Comparison of ENCODE assay signal across 16 mouse cellular contexts in genomic region chr15:62812026-62812425, GRCm38 (mm10).
DNase-seq lines count a peak whose midpoint lies in the region; ATAC-seq and TF ChIP-seq lines count a peak whose summit lies in the region.
"Had no signal": no experiment of that assay in that cellular context is flagged by ENCODE, and none has a peak within 500 bp of the region (broad histone marks: within the 10 kb centered on the region; RNA-seq: fewer than 3 reads in every experiment).

No protein-coding gene starts in this region.

- intact Hi-C loops in gastrocnemius, postnatal 36 days (cut with DNase I) = no loop called here

- no peak for ATAC-seq in embryonic facial prominence, embryonic 14.5 days (ENCODE audit: low read depth)
- ATAC-seq in midbrain, embryonic 14.5 days (ENCODE audit: low FRiP score, low TSS enrichment) = no peak
- no peak for ATAC-seq in midbrain, embryonic 15.5 days (replicated peaks)
- ATAC-seq in forebrain, postnatal 0 days = peak; percentile 81

- no peaks in the 10 kb centered on the region for H3K27me3 ChIP-seq in embryonic facial prominence, embryonic 14.5 days (replicated peaks; ENCODE audit: control insufficient read depth, insufficient read depth, low read length)
- no peaks in the 10 kb centered on the region for H3K27me3 ChIP-seq in embryonic facial prominence, embryonic 10.5 days (replicated peaks; ENCODE audit: low read depth, poor library complexity, severe bottlenecking)
- no peaks in the 10 kb centered on the region for H3K27me3 ChIP-seq in midbrain, embryonic 14.5 days (ENCODE audit: control insufficient read depth, insufficient read depth, low read length)
- no peaks in the 10 kb centered on the region for H3K27me3 ChIP-seq in midbrain, embryonic 15.5 days (replicated peaks)
- no peaks in the 10 kb centered on the region for H3K27me3 ChIP-seq in forebrain, postnatal 0 days (ENCODE audit: insufficient read depth, low read length)
- H3K27me3 ChIP-seq: heart, embryonic 13.5 days had no signal

- DNase-seq in embryonic facial prominence, embryonic 14.5 days (ENCODE audit: low spot score) = peak; percentile 69
- no peak for DNase-seq in embryonic facial prominence, embryonic 10.5 days (ENCODE audit: low spot score)
- peak; percentile 18 for DNase-seq in midbrain, embryonic 14.5 days
- peak; percentile 74 for DNase-seq in forebrain, postnatal 0 days
- DNase-seq in right cerebral cortex, postnatal 10 days (ENCODE audit: low spot score in 2 of 2) = peak; percentile 32 to 45
- DNase-seq in gastrocnemius, postnatal 36 days = no peak
- no peak for DNase-seq in spleen, postnatal 14 days (ENCODE audit: low spot score in 2 of 2)
- DNase-seq: adrenal gland, adult 2 months; gastrocnemius, postnatal 10 days; kidney, adult 11 months; kidney, postnatal 4 days; thymus, adult 18-20 months had no signal

- H3K9me3 ChIP-seq in embryonic facial prominence, embryonic 14.5 days (ENCODE audit: control insufficient read depth, low read length) = no peaks in the 10 kb centered on the region
- no peaks in the 10 kb centered on the region for H3K9me3 ChIP-seq in embryonic facial prominence, embryonic 10.5 days
- no peaks in the 10 kb centered on the region for H3K9me3 ChIP-seq in midbrain, embryonic 14.5 days (ENCODE audit: control insufficient read depth, low read length)
- no peaks in the 10 kb centered on the region for H3K9me3 ChIP-seq in midbrain, embryonic 15.5 days
- no peaks in the 10 kb centered on the region for H3K9me3 ChIP-seq in forebrain, postnatal 0 days (ENCODE audit: low read length)
- H3K9me3 ChIP-seq: heart, embryonic 13.5 days had no signal

- H3K27ac ChIP-seq in embryonic facial prominence, embryonic 14.5 days (replicated peaks; ENCODE audit: low read depth, low read length) = no peak overlapping the region
- no peak overlapping the region for H3K27ac ChIP-seq in embryonic facial prominence, embryonic 10.5 days (replicated peaks)
- H3K27ac ChIP-seq in midbrain, embryonic 14.5 days (replicated peaks; ENCODE audit: low read depth, low read length) = no peak overlapping the region
- no peak overlapping the region for H3K27ac ChIP-seq in midbrain, embryonic 15.5 days
- H3K27ac ChIP-seq in forebrain, postnatal 0 days (ENCODE audit: low read depth, low read length) = no peak overlapping the region
- H3K27ac ChIP-seq: heart, embryonic 13.5 days; liver, embryonic 14.5 days had no signal

- no peaks in the 10 kb centered on the region for H3K36me3 ChIP-seq in embryonic facial prominence, embryonic 14.5 days (ENCODE audit: control insufficient read depth, insufficient read depth, low read length)
- H3K36me3 ChIP-seq in embryonic facial prominence, embryonic 10.5 days (replicated peaks) = no peaks in the 10 kb centered on the region
- no peaks in the 10 kb centered on the region for H3K36me3 ChIP-seq in midbrain, embryonic 14.5 days (ENCODE audit: control insufficient read depth, insufficient read depth, low read length)
- H3K36me3 ChIP-seq in midbrain, embryonic 15.5 days (replicated peaks) = no peaks in the 10 kb centered on the region
- H3K36me3 ChIP-seq in forebrain, postnatal 0 days (ENCODE audit: insufficient read depth) = no peaks in the 10 kb centered on the region
- H3K36me3 ChIP-seq: heart, embryonic 13.5 days had no signal

- H3K4me2 ChIP-seq in embryonic facial prominence, embryonic 14.5 days (ENCODE audit: low read depth, low read length) = no peak overlapping the region
- H3K4me2 ChIP-seq in midbrain, embryonic 14.5 days (ENCODE audit: low read length) = no peak overlapping the region
- no peak overlapping the region for H3K4me2 ChIP-seq in midbrain, embryonic 15.5 days
- no peak overlapping the region for H3K4me2 ChIP-seq in forebrain, postnatal 0 days (ENCODE audit: low read depth)
- H3K4me2 ChIP-seq: heart, embryonic 13.5 days; midbrain, embryonic 11.5 days had no signal

- no peaks in the 10 kb centered on the region for H3K4me1 ChIP-seq in embryonic facial prominence, embryonic 14.5 days (ENCODE audit: control insufficient read depth, insufficient read depth, low read length)
- no peaks in the 10 kb centered on the region for H3K4me1 ChIP-seq in embryonic facial prominence, embryonic 10.5 days
- H3K4me1 ChIP-seq in midbrain, embryonic 14.5 days (ENCODE audit: control insufficient read depth, insufficient read depth, low read length) = no peaks in the 10 kb centered on the region
- no peaks in the 10 kb centered on the region for H3K4me1 ChIP-seq in midbrain, embryonic 15.5 days
- H3K4me1 ChIP-seq in forebrain, postnatal 0 days (ENCODE audit: insufficient read depth) = no peaks in the 10 kb centered on the region
- H3K4me1 ChIP-seq: heart, embryonic 13.5 days had no signal

- no peak for TF ChIP-seq CTCF in forebrain, postnatal 0 days (IDR thresholded peaks at IDR 0.05; ENCODE audit: low read depth)

- H3K9ac ChIP-seq in embryonic facial prominence, embryonic 14.5 days (ENCODE audit: low read depth, low read length) = no peak overlapping the region
- H3K9ac ChIP-seq in midbrain, embryonic 14.5 days (replicated peaks; ENCODE audit: low read length) = no peak overlapping the region
- no peak overlapping the region for H3K9ac ChIP-seq in midbrain, embryonic 15.5 days
- no peak overlapping the region for H3K9ac ChIP-seq in forebrain, postnatal 0 days
- H3K9ac ChIP-seq: heart, embryonic 13.5 days; liver, embryonic 14.5 days had no signal

- no peak overlapping the region for H3K4me3 ChIP-seq in embryonic facial prominence, embryonic 14.5 days (ENCODE audit: low read depth, low read length)
- no peak overlapping the region for H3K4me3 ChIP-seq in embryonic facial prominence, embryonic 10.5 days
- H3K4me3 ChIP-seq in midbrain, embryonic 14.5 days (replicated peaks; ENCODE audit: low read depth, low read length) = no peak overlapping the region
- no peak overlapping the region for H3K4me3 ChIP-seq in midbrain, embryonic 15.5 days
- H3K4me3 ChIP-seq in forebrain, postnatal 0 days (ENCODE audit: low read depth, low read length) = no peak overlapping the region
- H3K4me3 ChIP-seq: heart, embryonic 13.5 days had no signal

- WGBS in embryonic facial prominence, embryonic 14.5 days = 54% methylated on average over 2 of the region's 2 CpGs
- WGBS in embryonic facial prominence, embryonic 10.5 days = 78% methylated on average over 2 of the region's 2 CpGs
- WGBS in midbrain, embryonic 14.5 days = 44% methylated on average over 2 of the region's 2 CpGs
- WGBS in midbrain, embryonic 15.5 days = 31% methylated on average over 2 of the region's 2 CpGs
- 17% methylated on average over 2 of the region's 2 CpGs for WGBS in forebrain, postnatal 0 days

Comparison
In these comparisons a context has a peak if more than half of its experiments do, and no peak if none do; other contexts are left out.
1. DNase-seq: peak in embryonic facial prominence, embryonic 14.5 days (single experiment), midbrain, embryonic 14.5 days (single experiment), forebrain, postnatal 0 days (single experiment) and right cerebral cortex, postnatal 10 days (2 of 2); none in embryonic facial prominence, embryonic 10.5 days (single experiment), gastrocnemius, postnatal 36 days (0 of 2) and spleen, postnatal 14 days (0 of 2).